Mouse (Mus musculus): Measurements from ENCODE around the gene Gm3667. TPM values are rescaled to one million over a fixed set of nuclear protein-coding genes. Genes with fewer than 3 reads are reported as not detected.
"Not testable (repeated sequence)": the region's sequence is repeated elsewhere in the genome, so short reads cannot be mapped to it uniquely, and the experiment has no call there.

The Gm3667 gene
- total RNA-seq (2017): not detected in 2 replicates

GRCm38 (mm10) chr14:6889521-6890012 lies at the start of gene Gm3667:
TSS of gene Gm3667 (minus strand) at chr14:6889962.
- not testable (repeated sequence) for ATAC-seq (replicated peaks; ENCODE audit: low read depth, poor library complexity, severe bottlenecking)

DNA sequence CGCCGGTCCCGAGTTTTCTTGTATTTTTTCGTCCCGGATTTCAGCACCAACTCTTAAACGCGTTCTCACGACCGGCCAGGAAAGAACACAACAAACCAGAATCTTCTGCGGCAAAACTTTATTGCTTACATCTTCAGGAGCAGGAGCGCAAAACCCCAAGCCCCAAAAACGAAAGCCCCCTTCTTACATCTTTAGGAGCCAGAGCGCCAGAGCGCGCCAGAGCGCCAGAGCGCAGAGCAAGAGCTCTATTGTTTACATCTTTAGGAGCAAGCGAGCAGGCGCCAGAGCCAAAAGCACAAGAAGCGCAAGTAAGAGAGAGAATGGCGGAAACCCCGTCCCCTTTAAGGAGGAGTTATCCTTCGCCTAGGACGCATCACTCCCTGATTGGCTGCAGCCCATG lies 10.1 kb upstream of the Gm3667 start:
- ATAC-seq (replicated peaks; ENCODE audit: low read depth, poor library complexity, severe bottlenecking): not testable (repeated sequence)

GRCm38 (mm10) chr14:6888811-6889210 lies 951 bp downstream of the Gm3667 start:
- not testable (repeated sequence) for ATAC-seq (replicated peaks; ENCODE audit: low read depth, poor library complexity, severe bottlenecking)

- ATAC-seq (replicated peaks; ENCODE audit: low read depth, poor library complexity, severe bottlenecking): not testable (repeated sequence)
These were observed 49.6 kb downstream of the Gm3667 start, which contains the start of gene Gm3642 for GRCm38 (mm10) chr14:6840211-6840610. TSS of gene Gm3642 (minus strand) at chr14:6840311.

- ATAC-seq (replicated peaks; ENCODE audit: low read depth, poor library complexity, severe bottlenecking): not testable (repeated sequence)
These were observed 66.5 kb downstream of the Gm3667 start for GRCm38 (mm10) chr14:6823297-6823696.

Other genes starting within 250 kb of the Gm3667 start
- not detected in 2 replicates for gene Gm10251, start 205.8 kb downstream of the Gm3667 start, total RNA-seq (2017)
- not detected in 2 replicates for gene Gm8050, start 169.7 kb downstream of the Gm3667 start, total RNA-seq (2017)
- gene Gm3636, start 147.6 kb downstream of the Gm3667 start, total RNA-seq (2017): 0.27 and 1.2 TPM in 2 replicates
- not detected in 2 replicates for gene Gm8362, start 115.6 kb downstream of the Gm3667 start, total RNA-seq (2017)
- gene Gm3642, start 49.7 kb downstream of the Gm3667 start, total RNA-seq (2017): not detected in 2 replicates
- gene Gm6356, start 83.9 kb upstream of the Gm3667 start, total RNA-seq (2017): not detected in 2 replicates
- gene Gm10406, start 137.5 kb upstream of the Gm3667 start, total RNA-seq (2017): not detected in 2 replicates
- gene Gm3685, start 155.0 kb upstream of the Gm3667 start, total RNA-seq (2017): not detected in 2 replicates
- gene Gm3696, start 210.7 kb upstream of the Gm3667 start, total RNA-seq (2017): 0.78 TPM in 1 of 2 replicates, not detected in the other
- not detected in 2 replicates for gene Gm6676, start 235.4 kb upstream of the Gm3667 start, total RNA-seq (2017)